Mouse (Mus musculus) bone marrow macrophage, adult 2 months (primary cell): ENCODE measurements around the gene A2ml1.

Source experiments
- CTCF ChIP-seq: IDR thresholded peaks from 2 replicates; pipeline ENCODE4 v1.5.1; 2012; ENCODE audit warnings: low read depth, mild to moderate bottlenecking, low read length, moderate library complexity
- POLR2A ChIP-seq: IDR thresholded peaks from 2 replicates; pipeline ENCODE4 v1.6.1; 2012; ENCODE audit warnings: mild to moderate bottlenecking, low read depth, low read length, borderline replicate concordance

- TF ChIP-seq CTCF (no peak), POLR2A (no peak)
Observed at GRCm38 (mm10) chr6:128584070-128584660, 2.8 kb upstream of the A2ml1 start.
